Mouse (Mus musculus) CH12.LX (cell line): ENCODE data around the gene Slc43a1. TPM values are rescaled to one million over a fixed set of nuclear protein-coding genes. Genes with fewer than 3 reads are reported as not detected.

Experiments
- DNase-seq: peaks from one replicate; pipeline ENCODE4 v3.0.0-alpha.2; 2013; ENCODE audit errors: extremely low read depth
- H3K27ac ChIP-seq: 2 replicates; pipeline ENCODE4 v1.5.1; 2012; ENCODE audit warnings: low read depth, mild to moderate bottlenecking, control low read depth, moderate library complexity; ENCODE audit not compliant: insufficient read depth
- H3K27me3 ChIP-seq: replicated peaks from 2 replicates; pipeline ENCODE3; 2012; ENCODE audit warnings: inconsistent platforms
- H3K36me3 ChIP-seq, 2 experiments: replicated peaks in 1 of 2; 2 replicates each; pipeline versions ENCODE3 to v1.6.1; 2012; ENCODE audit warnings: inconsistent platforms in 1 of 2, low read length in 1 of 2, mild to moderate bottlenecking in 1 of 2, mixed read lengths in 1 of 2, moderate library complexity in 1 of 2; ENCODE audit not compliant: control insufficient read depth in 1 of 2, insufficient read depth in 1 of 2
- H3K4me1 ChIP-seq, 2 experiments: 2 replicates each; pipeline ENCODE4 v1.6.1; 2012; ENCODE audit warnings: inconsistent platforms in 1 of 2, moderate library complexity in 1 of 2; ENCODE audit not compliant: insufficient read depth in 2 of 2, control insufficient read depth in 1 of 2
- H3K4me2 ChIP-seq: 2 replicates; pipeline ENCODE4 v1.6.1; 2012; ENCODE audit warnings: low read depth, mild to moderate bottlenecking, control low read depth; ENCODE audit not compliant: poor library complexity, insufficient read depth, severe bottlenecking
- H3K4me3 ChIP-seq, 3 experiments: fragments of 150-350 bp in 1 of 3; sonication (generic) in 1 of 3; replicated peaks in 1 of 3; 2 replicates each; pipeline versions ENCODE3 to v1.5.1; 2011 to 2012; ENCODE audit warnings: low read depth in 2 of 3, low read length in 2 of 3, mild to moderate bottlenecking in 2 of 3, moderate library complexity in 2 of 3, control low read depth in 1 of 3, improper control_type of control experiment in 1 of 3, inconsistent platforms in 1 of 3, mixed read lengths in 1 of 3; ENCODE audit not compliant: poor library complexity in 1 of 3
- H3K79me2 ChIP-seq: replicated peaks from 2 replicates; pipeline ENCODE4 v1.6.1; 2012; ENCODE audit warnings: mild to moderate bottlenecking, moderate library complexity; ENCODE audit not compliant: control insufficient read depth, poor library complexity, insufficient read depth, severe bottlenecking; ENCODE audit errors: extremely low read depth
- H3K9ac ChIP-seq: 2 replicates; pipeline ENCODE4 v1.6.1; 2012; ENCODE audit warnings: low read depth, mild to moderate bottlenecking, control low read depth, moderate library complexity; ENCODE audit not compliant: insufficient read depth
- H3K9me3 ChIP-seq: replicated peaks from 2 replicates; pipeline ENCODE3; 2012; ENCODE audit warnings: low read length, inconsistent platforms, mixed read lengths
- BHLHE40 ChIP-seq: IDR thresholded peaks from 2 replicates; pipeline ENCODE4 v1.6.1; 2011; ENCODE audit warnings: mild to moderate bottlenecking, low read depth, low read length, improper control_type of control experiment
- CHD1 ChIP-seq: IDR thresholded peaks from 2 replicates; pipeline ENCODE4 v1.6.1; 2012; ENCODE audit warnings: low read depth, low read length, improper control_type of control experiment, inconsistent platforms
- CHD2 ChIP-seq: IDR thresholded peaks from 2 replicates; pipeline ENCODE4 v1.6.1; 2011; ENCODE audit warnings: low read length, improper control_type of control experiment
- CTCF ChIP-seq, 2 experiments: IDR thresholded peaks in 1 of 2; conservative IDR thresholded peaks in 1 of 2; 2 replicates each; pipeline ENCODE4 v1.5.1; 2011 to 2012; ENCODE audit warnings: low read depth in 2 of 2, low read length in 2 of 2, improper control_type of control experiment in 1 of 2, inconsistent platforms in 1 of 2, mild to moderate bottlenecking in 1 of 2, moderate library complexity in 1 of 2
- E2F4 ChIP-seq: IDR thresholded peaks from 2 replicates; pipeline ENCODE4 v1.6.1; 2011; ENCODE audit warnings: low read depth, low read length, improper control_type of control experiment; ENCODE audit not compliant: insufficient replicate concordance
- ELF1 ChIP-seq: IDR thresholded peaks from 2 replicates; pipeline ENCODE4 v1.6.1; 2014; ENCODE audit warnings: low read depth, mild to moderate bottlenecking, inconsistent platforms, low read length, improper control_type of control experiment
- EP300 ChIP-seq: IDR thresholded peaks from 2 replicates; pipeline ENCODE4 v1.6.1; 2011; ENCODE audit warnings: low read length, improper control_type of control experiment
- ETS1 ChIP-seq: conservative IDR thresholded peaks from 2 replicates; pipeline ENCODE4 v1.6.1; 2012; ENCODE audit warnings: low read depth, mild to moderate bottlenecking, inconsistent platforms, low read length, improper control_type of control experiment, moderate library complexity
- GABPA ChIP-seq: IDR thresholded peaks from 2 replicates; pipeline ENCODE4 v1.6.1; 2012; ENCODE audit warnings: low read depth, low read length, improper control_type of control experiment, inconsistent platforms; ENCODE audit not compliant: insufficient replicate concordance
- HCFC1 ChIP-seq: IDR thresholded peaks from 2 replicates; pipeline ENCODE4 v1.6.1; 2012; ENCODE audit warnings: low read depth, mild to moderate bottlenecking, inconsistent platforms, low read length, improper control_type of control experiment
- IRF4 ChIP-seq: IDR thresholded peaks from 2 replicates; pipeline ENCODE4 v1.6.1; 2014; ENCODE audit warnings: low read depth, mild to moderate bottlenecking, inconsistent platforms, low read length, improper control_type of control experiment
- JUN ChIP-seq: IDR thresholded peaks from 2 replicates; pipeline ENCODE4 v1.6.1; 2011; ENCODE audit warnings: low read depth, mild to moderate bottlenecking, low read length, improper control_type of control experiment, moderate library complexity; ENCODE audit not compliant: insufficient read depth
- JUND ChIP-seq: conservative IDR thresholded peaks from 2 replicates; pipeline ENCODE4 v1.6.1; 2011; ENCODE audit warnings: low read depth, low read length, improper control_type of control experiment
- KAT2A ChIP-seq: IDR thresholded peaks from 2 replicates; pipeline ENCODE4 v1.6.1; 2012; ENCODE audit warnings: low read length, improper control_type of control experiment, inconsistent platforms; ENCODE audit not compliant: insufficient replicate concordance
- MAFK ChIP-seq: IDR thresholded peaks from 2 replicates; pipeline ENCODE4 v1.6.1; 2011; ENCODE audit warnings: low read length, improper control_type of control experiment; ENCODE audit not compliant: insufficient replicate concordance
- MAX ChIP-seq: IDR thresholded peaks from 2 replicates; pipeline ENCODE4 v1.6.1; 2011; ENCODE audit warnings: low read length, improper control_type of control experiment
- MAZ ChIP-seq: IDR thresholded peaks from 2 replicates; pipeline ENCODE4 v1.6.1; 2012; ENCODE audit warnings: low read depth, mild to moderate bottlenecking, inconsistent platforms, low read length, improper control_type of control experiment, moderate library complexity
- MEF2A ChIP-seq: IDR thresholded peaks from 2 replicates; pipeline ENCODE4 v1.6.1; 2014; ENCODE audit warnings: low read depth, mild to moderate bottlenecking, inconsistent platforms, low read length, improper control_type of control experiment, borderline replicate concordance
- MXI1 ChIP-seq: IDR thresholded peaks from 2 replicates; pipeline ENCODE4 v1.6.1; 2011; ENCODE audit warnings: mild to moderate bottlenecking, low read depth, low read length, improper control_type of control experiment
- MYC ChIP-seq: IDR thresholded peaks from 2 replicates; pipeline ENCODE4 v1.6.1; 2011; ENCODE audit warnings: low read depth, mild to moderate bottlenecking, improper control_type of control experiment, low read length
- NELFE ChIP-seq: IDR thresholded peaks from 2 replicates; pipeline ENCODE4 v1.6.1; 2011; ENCODE audit warnings: low read depth, low read length, improper control_type of control experiment
- NRF1 ChIP-seq: IDR thresholded peaks from 2 replicates; pipeline ENCODE4 v1.6.1; 2014; ENCODE audit warnings: low read depth, mild to moderate bottlenecking, inconsistent platforms, low read length, improper control_type of control experiment, moderate library complexity
- PAX5 ChIP-seq: IDR thresholded peaks from 2 replicates; pipeline ENCODE4 v1.6.1; 2012; ENCODE audit warnings: low read length, inconsistent platforms, mixed read lengths
- POLR2A ChIP-seq: IDR thresholded peaks from 2 replicates; pipeline ENCODE4 v1.6.1; 2011; ENCODE audit warnings: low read depth, mild to moderate bottlenecking, improper control_type of control experiment, low read length
- POLR2AphosphoS2 ChIP-seq: IDR thresholded peaks from 2 replicates; pipeline ENCODE4 v1.6.1; 2011; ENCODE audit warnings: low read depth, low read length, improper control_type of control experiment
- RAD21 ChIP-seq: IDR thresholded peaks from 2 replicates; pipeline ENCODE4 v1.6.1; 2011; ENCODE audit warnings: low read depth, mild to moderate bottlenecking, low read length, improper control_type of control experiment, moderate library complexity
- RCOR1 ChIP-seq: conservative IDR thresholded peaks from 2 replicates; pipeline ENCODE4 v1.6.1; 2012; ENCODE audit warnings: low read depth, mild to moderate bottlenecking, inconsistent platforms, low read length, improper control_type of control experiment
- SIN3A ChIP-seq: IDR thresholded peaks from 2 replicates; pipeline ENCODE4 v1.6.1; 2012; ENCODE audit warnings: low read length, improper control_type of control experiment, inconsistent platforms
- SMC3 ChIP-seq: IDR thresholded peaks from 2 replicates; pipeline ENCODE4 v1.6.1; 2011; ENCODE audit warnings: low read depth, low read length, improper control_type of control experiment
- TBP ChIP-seq: conservative IDR thresholded peaks from 2 replicates; pipeline ENCODE4 v1.6.1; 2011; ENCODE audit warnings: low read depth, low read length, improper control_type of control experiment
- TCF12 ChIP-seq: IDR thresholded peaks from 2 replicates; pipeline ENCODE4 v1.6.1; 2014; ENCODE audit warnings: low read depth, mild to moderate bottlenecking, inconsistent platforms, low read length, improper control_type of control experiment
- UBTF ChIP-seq: IDR thresholded peaks from 2 replicates; pipeline ENCODE4 v1.6.1; 2012; ENCODE audit warnings: low read depth, mild to moderate bottlenecking, inconsistent platforms, low read length, improper control_type of control experiment, moderate library complexity
- USF1 ChIP-seq: IDR thresholded peaks from 2 replicates; pipeline ENCODE4 v1.6.1; 2014; ENCODE audit warnings: low read depth, mild to moderate bottlenecking, inconsistent platforms, low read length, improper control_type of control experiment
- USF2 ChIP-seq: conservative IDR thresholded peaks from 2 replicates; pipeline ENCODE4 v1.6.1; 2011; ENCODE audit warnings: low read depth, low read length, improper control_type of control experiment
- ZC3H11A ChIP-seq: IDR thresholded peaks from 2 replicates; pipeline ENCODE4 v1.6.1; 2012; ENCODE audit warnings: low read depth, mild to moderate bottlenecking, inconsistent platforms, low read length, improper control_type of control experiment
- ZKSCAN1 ChIP-seq: IDR thresholded peaks from 2 replicates; pipeline ENCODE4 v1.6.1; 2012; ENCODE audit warnings: low read depth, inconsistent platforms, low read length, improper control_type of control experiment, borderline replicate concordance
- ZMIZ1 ChIP-seq: IDR thresholded peaks from 2 replicates; pipeline ENCODE4 v1.6.1; 2012; ENCODE audit warnings: low read depth, mild to moderate bottlenecking, inconsistent platforms, low read length, improper control_type of control experiment
- ZNF384 ChIP-seq: IDR thresholded peaks from 2 replicates; pipeline ENCODE4 v1.6.1; 2012; ENCODE audit warnings: low read depth, low read length, improper control_type of control experiment, inconsistent platforms
- dilution Hi-C: fragments of 300-500 bp; cut with MboI; formaldehyde crosslinking; loops from 2 replicates; pipeline ENCODE4 v1.14.3; 2020; ENCODE audit warnings: low sequenced_read_pairs; ENCODE audit not compliant: extremely low pct_unique_long_range_greater_than_20kb, extremely low pct_ligation_motif_present
- in situ Hi-C: fragments of 300-500 bp; cut with MboI; formaldehyde crosslinking; loops from 3 replicates; pipeline ENCODE4 v1.14.3; 2019; ENCODE audit warnings: low sequenced_read_pairs, low pct_ligation_motif_present, low pct_unique_long_range_greater_than_20kb, mixed read lengths
- polyA plus RNA-seq: library from polyadenylated mRNA; unstranded; fragments of >175 nt; gene quantifications from 2 replicates; pipeline ENCODE4 v1.2.1, GENCODE M21; 2012; ENCODE audit warnings: low read depth; ENCODE audit not compliant: insufficient read length
- total RNA-seq, 2 experiments: library from RNA; depleted of rRNA; stranded (reverse); fragments of 300-350 nt in 1 of 2; fragments of >200 nt in 1 of 2; gene quantifications; 2 replicates each; pipeline ENCODE4 v1.2.3; 2012 to 2014

Slc43a1 gene
- total and polyA plus RNA-seq, 3 experiments, result 0.19 to 5.0 (median 0.30) TPM

GRCm38 (mm10) chr2:84799041-84799561, 39.5 kb upstream of the Slc43a1 start:
- no peak overlapping the region for H3K27ac ChIP-seq
- H3K4me2 ChIP-seq, result peak overlapping the region; percentile 92
- H3K27me3 ChIP-seq, result no peaks in the 10 kb centered on the region
- TF ChIP-seq ZMIZ1 (no peak), TCF12 (no peak), USF2 (no peak), RCOR1 (no peak), CTCF (conservative IDR thresholded peaks at IDR 0.05 in 1 of 2, IDR thresholded peaks at IDR 0.05 in 1 of 2; ENCODE audit: low read depth in 2 of 2, low read length in 2 of 2) (peak; percentile 66 to 76), EP300 (no peak), ELF1 (no peak), IRF4 (peak; percentile 52), CHD1 (no peak), CHD2 (no peak), GABPA (no peak), USF1 (no peak), ETS1 (peak; percentile 29; the same call in 1 of the 2 replicates), MYC (no peak), PAX5 (no peak), NELFE (no peak), MAZ (peak; percentile 73), E2F4 (no peak), JUND (no peak), ZC3H11A (no peak), POLR2AphosphoS2 (no peak), SIN3A (0 out of 2 replicates have a peak, but pooled peaks have one; percentile 39), KAT2A (no peak), HCFC1 (0 out of 2 replicates have a peak, but pooled peaks have one; percentile 12), MAFK (no peak), RAD21 (peak; percentile 20), JUN (no peak), POLR2A (no peak), TBP (no peak), UBTF (no peak), NRF1 (peak; percentile 63), SMC3 (peak; percentile 60), ZNF384 (peak; percentile 47; the same call in 1 of the 2 replicates), MEF2A (peak; percentile 11; the same call in 1 of the 2 replicates), MAX (no peak; the same call in 1 of the 2 replicates), MXI1 (no peak), BHLHE40 (no peak), ZKSCAN1 (no peak)
- peak overlapping the region; percentile 70 for H3K9ac ChIP-seq
- in situ Hi-C loops (no loop called here), dilution Hi-C loops (no loop called here)
- peaks cover 12% of the 10 kb centered on the region for H3K9me3 ChIP-seq
- peak; percentile 71 for DNase-seq
- H3K4me3 ChIP-seq, result peak overlapping the region; percentile 67 to 84 (median 73)
- peaks cover 0 to 18% of the 10 kb centered on the region in 2 experiments; a peak in 2 of 4 replicates for H3K4me1 ChIP-seq
- H3K79me2 ChIP-seq, result no peaks in the 10 kb centered on the region
- no peaks in the 10 kb centered on the region for H3K36me3 ChIP-seq
